Mouse (Mus musculus): ENCODE measurements around the gene Rngtt.

- no peak for TF ChIP-seq CTCF (IDR thresholded peaks at IDR 0.05; ENCODE audit: borderline replicate concordance, extremely low read depth, insufficient read depth, insufficient read length)
- no peak for TF ChIP-seq POLR2A (IDR thresholded peaks at IDR 0.05; ENCODE audit: borderline replicate concordance, extremely low read depth, insufficient read depth, insufficient read length, poor library complexity, severe bottlenecking)
These were observed 222.5 kb downstream of the Rngtt start for GRCm38 (mm10) chr4:33532596-33532995.

Measured in brain, embryonic 14.5 days (tissue).